Mouse (Mus musculus) intestine, embryonic 16.5 days (tissue): ENCODE results near the gene Unc13d. TPM values are rescaled to one million over a fixed set of nuclear protein-coding genes. Genes with fewer than 3 reads are reported as not detected.

Experiments
- ATAC-seq: fragments of 200-750 bp; cut with Nextera tagmentation; 2 replicates; pipeline ENCODE4 v1.8.0; 2017; ENCODE audit warnings: moderate TSS enrichment, moderate library complexity
- H3K27ac ChIP-seq: fragments of 300-500 bp; sonication (generic); 2 replicates; pipeline ENCODE4 v1.5.1; 2014; ENCODE audit warnings: mild to moderate bottlenecking, low read length
- H3K27me3 ChIP-seq: fragments of 300-500 bp; sonication (generic); replicated peaks from 2 replicates; pipeline ENCODE4 v1.6.1; 2014; ENCODE audit warnings: low read length, control low read depth, mixed read lengths; ENCODE audit not compliant: control insufficient read depth, insufficient read depth
- H3K36me3 ChIP-seq: fragments of 300-500 bp; sonication (generic); 2 replicates; pipeline ENCODE4 v1.6.1; 2014; ENCODE audit warnings: low read length, control low read depth; ENCODE audit not compliant: control insufficient read depth, insufficient read depth
- H3K4me1 ChIP-seq: fragments of 300-500 bp; sonication (generic); 2 replicates; pipeline ENCODE4 v1.6.1; 2014; ENCODE audit warnings: low read length, control low read depth, mixed read lengths; ENCODE audit not compliant: control insufficient read depth, insufficient read depth
- H3K4me2 ChIP-seq: fragments of 300-500 bp; sonication (generic); 2 replicates; pipeline ENCODE4 v1.6.1; 2014; ENCODE audit warnings: low read depth, low read length, control low read depth
- H3K4me3 ChIP-seq: fragments of 300-500 bp; sonication (generic); 2 replicates; pipeline ENCODE4 v1.5.1; 2014; ENCODE audit warnings: mild to moderate bottlenecking, low read length
- H3K9ac ChIP-seq: fragments of 300-500 bp; sonication (generic); 2 replicates; pipeline ENCODE4 v1.6.1; 2014; ENCODE audit warnings: low read depth, low read length
- H3K9me3 ChIP-seq: fragments of 300-500 bp; sonication (generic); 2 replicates; pipeline ENCODE4 v1.6.1; 2016; ENCODE audit warnings: low read length, control low read depth; ENCODE audit not compliant: control insufficient read depth
- WGBS: fragments of 180-500 bp; shearing (Covaris S2); extraction: QIAGEN DNeasy Blood & Tissue Kit; methylation state at CpG from one replicate; pipeline ENCODE4 v1.1.7; 2014; 5-methylcytosine and 5-hydroxymethylcytosine counted together
- polyA plus RNA-seq: library from polyadenylated mRNA; unstranded; fragments of >200 nt; fragmentation: Nextera tagmentation; extraction: Ambion mirVana; gene quantifications from 2 replicates; pipeline ENCODE4 v1.2.1, GENCODE M21; 2015

The Unc13d gene
- polyA plus RNA-seq, 1 experiment from 2014 or later, result 7.5 TPM

GRCm38 (mm10) chr11:116084166-116084565 is 6.4 kb upstream of the Unc13d start:
- peaks cover 25% of the 10 kb centered on the region for H3K36me3 ChIP-seq
- no peaks in the 10 kb centered on the region for H3K27me3 ChIP-seq
- no peak overlapping the region for H3K27ac ChIP-seq
- no peak for ATAC-seq
- peaks cover 21% of the 10 kb centered on the region for H3K4me1 ChIP-seq
- H3K4me3 ChIP-seq, result no peak overlapping the region
- 78% methylated on average over 6 of the region's 6 CpGs for WGBS
- no peak overlapping the region for H3K9ac ChIP-seq
- H3K4me2 ChIP-seq, result no peak overlapping the region
- no peaks in the 10 kb centered on the region for H3K9me3 ChIP-seq

- Histone ChIP-seq H3K9me3 (no peaks in the 10 kb centered on the region), H3K36me3 (peaks cover 26% of the 10 kb centered on the region), H3K27ac (no peak overlapping the region), H3K4me3 (no peak overlapping the region), H3K27me3 (no peaks in the 10 kb centered on the region), H3K4me1 (peaks cover 30% of the 10 kb centered on the region), H3K9ac (no peak overlapping the region), H3K4me2 (no peak overlapping the region)
- WGBS, result 88% methylated on average over 14 of the region's 14 CpGs
- ATAC-seq, result no peak
These were observed 5.4 kb upstream of the Unc13d start for GRCm38 (mm10) chr11:116083096-116083672.

GRCm38 (mm10) chr11:116081081-116081480 is 3.3 kb upstream of the Unc13d start:
- no peak for ATAC-seq
- 62% methylated on average over 6 of the region's 6 CpGs for WGBS

GRCm38 (mm10) chr11:116079511-116079910 is 1.8 kb upstream of the Unc13d start:
- no peaks in the 10 kb centered on the region for H3K9me3 ChIP-seq
- no peak overlapping the region for H3K4me3 ChIP-seq
- WGBS, result 66% methylated on average over 10 of the region's 10 CpGs
- ATAC-seq, result no peak
- H3K36me3 ChIP-seq, result peaks cover 26% of the 10 kb centered on the region
- no peak overlapping the region for H3K4me2 ChIP-seq
- no peaks in the 10 kb centered on the region for H3K27me3 ChIP-seq
- H3K27ac ChIP-seq, result no peak overlapping the region; the same call in 1 of the 2 replicates
- H3K9ac ChIP-seq, result 0 out of 2 replicates have a peak overlapping the region, but pooled peaks have one; percentile 45
- H3K4me1 ChIP-seq, result peaks cover 20% of the 10 kb centered on the region

More at GRCm38 (mm10) chr11:116081081-116081480, 3.3 kb upstream of the Unc13d start:
- no peaks in the 10 kb centered on the region for H3K27me3 ChIP-seq
- H3K4me3 ChIP-seq, result no peak overlapping the region
- H3K27ac ChIP-seq, result no peak overlapping the region
- H3K9ac ChIP-seq, result no peak overlapping the region
- no peaks in the 10 kb centered on the region for H3K9me3 ChIP-seq
- peaks cover 26% of the 10 kb centered on the region for H3K36me3 ChIP-seq
- peaks cover 32% of the 10 kb centered on the region for H3K4me1 ChIP-seq
- H3K4me2 ChIP-seq, result no peak overlapping the region

- WGBS, result 49% methylated on average over 10 of the region's 10 CpGs
- H3K9me3 ChIP-seq, result no peaks in the 10 kb centered on the region
- no peak for ATAC-seq
- H3K4me3 ChIP-seq, result no peak overlapping the region
- H3K4me1 ChIP-seq, result peaks cover 20% of the 10 kb centered on the region
- peaks cover 25% of the 10 kb centered on the region for H3K36me3 ChIP-seq
- peak overlapping the region; percentile 46; the same call in 1 of the 2 replicates for H3K27ac ChIP-seq
- no peaks in the 10 kb centered on the region for H3K27me3 ChIP-seq
- H3K4me2 ChIP-seq, result no peak overlapping the region
- H3K9ac ChIP-seq, result peak overlapping the region; percentile 45; the same call in 1 of the 2 replicates
These were observed 1.0 kb upstream of the Unc13d start for GRCm38 (mm10) chr11:116078676-116079320.

GRCm38 (mm10) chr11:116078221-116078620 is 460 bp upstream of the Unc13d start:
- peak; percentile 45 for ATAC-seq
- peaks cover 20% of the 10 kb centered on the region for H3K4me1 ChIP-seq
- 8% methylated on average over 16 of the region's 16 CpGs for WGBS
- H3K4me3 ChIP-seq, result peak overlapping the region; percentile 41
- no peaks in the 10 kb centered on the region for H3K9me3 ChIP-seq
- peaks cover 20% of the 10 kb centered on the region for H3K36me3 ChIP-seq
- peak overlapping the region; percentile 54 for H3K4me2 ChIP-seq
- peak overlapping the region; percentile 86 for H3K27ac ChIP-seq
- H3K9ac ChIP-seq, result peak overlapping the region; percentile 67
- no peaks in the 10 kb centered on the region for H3K27me3 ChIP-seq

GRCm38 (mm10) chr11:116076836-116077235 is 925 bp downstream of the Unc13d start:
- Histone ChIP-seq H3K27ac (peak overlapping the region; percentile 86; the same call in 1 of the 2 replicates), H3K4me2 (peak overlapping the region; percentile 54), H3K9ac (peak overlapping the region; percentile 67), H3K9me3 (no peaks in the 10 kb centered on the region), H3K27me3 (no peaks in the 10 kb centered on the region), H3K4me1 (peaks cover 20% of the 10 kb centered on the region), H3K4me3 (peak overlapping the region; percentile 41), H3K36me3 (0 out of 2 replicates have a peak, but pooled peaks cover 13% of the 10 kb centered on the region)
- WGBS, result 80% methylated on average over 7 of the region's 7 CpGs
- ATAC-seq, result no peak

GRCm38 (mm10) chr11:116076266-116076540 is 1.6 kb downstream of the Unc13d start:
- Histone ChIP-seq H3K36me3 (0 out of 2 replicates have a peak, but pooled peaks cover 9% of the 10 kb centered on the region), H3K27ac (no peak overlapping the region), H3K4me2 (no peak overlapping the region), H3K4me3 (no peak overlapping the region), H3K9me3 (no peaks in the 10 kb centered on the region), H3K4me1 (peaks cover 20% of the 10 kb centered on the region), H3K9ac (peak overlapping the region; percentile 67; the same call in 1 of the 2 replicates), H3K27me3 (no peaks in the 10 kb centered on the region)
- no peak for ATAC-seq
- WGBS, result 72% methylated on average over 7 of the region's 7 CpGs

- no peak overlapping the region for H3K4me2 ChIP-seq
- no peaks in the 10 kb centered on the region for H3K27me3 ChIP-seq
- no peak overlapping the region for H3K9ac ChIP-seq
- whole genome bisulfite sequencing, result 54% methylated on average over 20 of the region's 20 CpGs
- H3K27ac ChIP-seq, result no peak overlapping the region
- H3K4me3 ChIP-seq, result no peak overlapping the region
- no peaks in the 10 kb centered on the region for H3K9me3 ChIP-seq
- H3K4me1 ChIP-seq, result peaks cover 20% of the 10 kb centered on the region
- ATAC-seq, result no peak
- H3K36me3 ChIP-seq, result 0 out of 2 replicates have a peak, but pooled peaks cover 4% of the 10 kb centered on the region
These were observed 2.1 kb downstream of the Unc13d start for GRCm38 (mm10) chr11:116075539-116076265.
